Mouse (Mus musculus): ENCODE results near the gene Pbx2.
A peak's percentile ranks its signal among the peaks of the same experiment; 100 is the strongest.

Pbx2 gene

GRCm38 (mm10) chr17:34601796-34602195 lies 10.7 kb downstream of the Pbx2 start:
- DNase-seq (ENCODE audit: extremely low read depth, low read depth, low spot score) = no peak

GRCm38 (mm10) chr17:34603375-34604060 lies 12.5 kb downstream of the Pbx2 start, which contains the start of gene Rnf5:
TSS of gene Rnf5 (minus strand) at chr17:34603690.
- DNase-seq (ENCODE audit: extremely low read depth, low read depth, low spot score) = peak; percentile 100

- peak; percentile 91 for DNase-seq (ENCODE audit: extremely low read depth, low read depth, low spot score)
These were observed 13.0 kb downstream of the Pbx2 start, which contains the start of gene Agpat1 for GRCm38 (mm10) chr17:34604061-34604508. TSS of gene Agpat1 (plus strand) at chr17:34604262.

- DNase-seq (ENCODE audit: extremely low read depth, low read depth, low spot score) = no peak
These were observed 13.6 kb downstream of the Pbx2 start for GRCm38 (mm10) chr17:34604511-34605237.

GRCm38 (mm10) chr17:34605609-34606008 lies 14.5 kb downstream of the Pbx2 start:
- DNase-seq (ENCODE audit: extremely low read depth, low read depth, low spot score) = no peak

GRCm38 (mm10) chr17:34606186-34607039 lies 15.3 kb downstream of the Pbx2 start:
- no peak for DNase-seq (ENCODE audit: extremely low read depth, low read depth, low spot score)

- DNase-seq (ENCODE audit: extremely low read depth, low read depth, low spot score) = no peak
These were observed 16.9 kb downstream of the Pbx2 start for GRCm38 (mm10) chr17:34607997-34608396.

- no peak for DNase-seq (ENCODE audit: extremely low read depth, low read depth, low spot score)
These were observed 20.0 kb downstream of the Pbx2 start for GRCm38 (mm10) chr17:34611050-34611449.

- no peak for DNase-seq (ENCODE audit: extremely low read depth, low read depth, low spot score)
These were observed 22.1 kb downstream of the Pbx2 start for GRCm38 (mm10) chr17:34613054-34613645.

GRCm38 (mm10) chr17:34613830-34614229 lies 22.8 kb downstream of the Pbx2 start:
- DNase-seq (ENCODE audit: extremely low read depth, low read depth, low spot score) = no peak

- DNase-seq (ENCODE audit: extremely low read depth, low read depth, low spot score) = no peak
These were observed 24.8 kb downstream of the Pbx2 start, which contains the start of gene Egfl8 for GRCm38 (mm10) chr17:34615871-34616270. TSS of gene Egfl8 (minus strand) at chr17:34615971.

GRCm38 (mm10) chr17:34618999-34619398 lies 27.9 kb downstream of the Pbx2 start:
- DNase-seq (ENCODE audit: extremely low read depth, low read depth, low spot score) = no peak

- DNase-seq (ENCODE audit: extremely low read depth, low read depth, low spot score) = no peak
These were observed 29.9 kb downstream of the Pbx2 start for GRCm38 (mm10) chr17:34621006-34621405.

GRCm38 (mm10) chr17:34623161-34623560 lies 32.1 kb downstream of the Pbx2 start:
- no peak for DNase-seq (ENCODE audit: extremely low read depth, low read depth, low spot score)

- DNase-seq (ENCODE audit: extremely low read depth, low read depth, low spot score) = no peak
These were observed 33.9 kb downstream of the Pbx2 start for GRCm38 (mm10) chr17:34624981-34625380.

GRCm38 (mm10) chr17:34626062-34626772 lies 35.2 kb downstream of the Pbx2 start:
- no peak for DNase-seq (ENCODE audit: extremely low read depth, low read depth, low spot score)

- no peak for DNase-seq (ENCODE audit: extremely low read depth, low read depth, low spot score)
These were observed 35.7 kb downstream of the Pbx2 start for GRCm38 (mm10) chr17:34626773-34627092.

GRCm38 (mm10) chr17:34627093-34627942 lies 36.3 kb downstream of the Pbx2 start:
- DNase-seq (ENCODE audit: extremely low read depth, low read depth, low spot score) = no peak

GRCm38 (mm10) chr17:34627943-34628643 lies 37.0 kb downstream of the Pbx2 start, which contains the start of gene Ppt2:
TSS of gene Ppt2 (minus strand) at chr17:34628510.
- no peak for DNase-seq (ENCODE audit: extremely low read depth, low read depth, low spot score)
